Mouse (Mus musculus): ENCODE results near the gene Pcgf6. TPM values are rescaled to one million over a fixed set of nuclear protein-coding genes. Genes with fewer than 3 reads are reported as not detected.

The Pcgf6 gene
- polyA plus RNA-seq, 1 experiment from 2014 or later: 10.2 TPM

Other genes starting within 250 kb of the Pcgf6 start
- 0.52 and 0.74 TPM in 2 replicates for gene Ina, start 36.2 kb downstream of the Pcgf6 start, polyA plus RNA-seq (2015; fragmentation: Nextera tagmentation; extraction: Ambion mirVana)
- gene Nt5c2, start 35.8 kb downstream of the Pcgf6 start, polyA plus RNA-seq (2015; fragmentation: Nextera tagmentation; extraction: Ambion mirVana): 102 and 124 TPM in 2 replicates
- 3.3 TPM in 2 replicates for gene Taf5, start 16.8 kb upstream of the Pcgf6 start, polyA plus RNA-seq (2015; fragmentation: Nextera tagmentation; extraction: Ambion mirVana)
- 2,381 and 2,562 TPM in 2 replicates for gene Usmg5, start 39.7 kb upstream of the Pcgf6 start, polyA plus RNA-seq (2015; fragmentation: Nextera tagmentation; extraction: Ambion mirVana)
- 5.3 and 5.4 TPM in 2 replicates for gene Pdcd11, start 39.9 kb upstream of the Pcgf6 start, polyA plus RNA-seq (2015; fragmentation: Nextera tagmentation; extraction: Ambion mirVana)
- 5.2 and 6.0 TPM in 2 replicates for gene Calhm2, start 87.4 kb upstream of the Pcgf6 start, polyA plus RNA-seq (2015; fragmentation: Nextera tagmentation; extraction: Ambion mirVana)
- not detected in 2 replicates for gene Calhm1, start 93.3 kb upstream of the Pcgf6 start, polyA plus RNA-seq (2015; fragmentation: Nextera tagmentation; extraction: Ambion mirVana)
- gene Calhm3, start 106.9 kb upstream of the Pcgf6 start, polyA plus RNA-seq (2015; fragmentation: Nextera tagmentation; extraction: Ambion mirVana): not detected in 2 replicates
- 1.8 and 2.1 TPM in 2 replicates for gene Neurl1a, start 127.9 kb upstream of the Pcgf6 start, polyA plus RNA-seq (2015; fragmentation: Nextera tagmentation; extraction: Ambion mirVana)

Measured in heart, embryonic 13.5 days (tissue).